Comparison of ENCODE assay signal across 9 mouse cellular contexts in the genomic region with DNA sequence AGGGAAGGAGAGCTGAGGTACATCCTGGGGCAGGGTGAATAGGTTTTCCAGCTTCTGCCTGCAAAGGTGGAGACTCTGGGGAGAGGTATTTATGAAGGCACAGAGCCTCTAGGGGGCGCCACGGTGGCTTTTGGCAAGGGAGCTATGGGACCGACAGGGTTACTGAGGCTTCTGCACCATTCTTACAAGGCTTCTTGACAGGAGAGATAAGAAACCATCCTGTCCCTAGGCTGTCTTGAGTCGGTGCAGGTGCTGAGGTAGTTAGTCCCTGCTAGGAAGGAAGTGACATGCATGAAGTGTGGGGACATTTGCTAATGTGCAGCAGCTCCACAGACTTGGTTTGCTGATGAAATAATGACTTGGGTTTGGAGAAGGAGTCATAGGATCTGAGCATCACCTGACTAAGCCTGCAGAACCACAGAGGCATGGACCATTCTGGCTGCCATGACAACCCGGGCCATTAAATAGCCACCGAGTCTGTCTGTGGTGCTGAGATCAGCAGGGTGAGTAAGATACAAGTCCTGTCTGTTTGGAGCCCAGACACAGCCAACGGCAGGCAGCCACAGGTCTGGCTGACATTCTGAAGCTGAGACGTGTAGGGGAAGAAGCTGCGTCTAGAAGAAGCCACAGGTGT. TPM values are rescaled to one million over a fixed set of nuclear protein-coding genes. Genes with fewer than 3 reads are reported as not detected.
DNase-seq lines count a peak whose midpoint lies in the region; ATAC-seq and TF ChIP-seq lines count a peak whose summit lies in the region.
"Had no signal": no experiment of that assay in that cellular context is flagged by ENCODE, and none has a peak within 500 bp of the region (broad histone marks: within the 10 kb centered on the region; RNA-seq: fewer than 3 reads in every experiment).

No protein-coding gene starts in this region.

- H3K4me3 ChIP-seq in gastrocnemius, adult 2 months: no peak overlapping the region
- no peak overlapping the region for H3K4me3 ChIP-seq in neural tube, embryonic 14.5 days (ENCODE audit: low read depth, low read length)
- no peak overlapping the region for H3K4me3 ChIP-seq in cortical plate, adult 2 months (ENCODE audit: insufficient read depth, low read length)

- ATAC-seq in neural tube, embryonic 14.5 days (ENCODE audit: low read depth): peak; percentile 34; the same call in 1 of the 2 replicates
- ATAC-seq: activated CD4-positive, CD25-positive, alpha-beta regulatory T cell, adult 4 months had no signal

- TF ChIP-seq POLR2A in cortical plate, adult 2 months (IDR thresholded peaks at IDR 0.05; ENCODE audit: extremely low read depth, insufficient read depth, low read length): no peak

- no peak overlapping the region for H3K27ac ChIP-seq in gastrocnemius, adult 2 months
- H3K27ac ChIP-seq in neural tube, embryonic 14.5 days (ENCODE audit: low read depth, low read length): no peak overlapping the region
- no peak overlapping the region for H3K27ac ChIP-seq in cortical plate, adult 2 months (ENCODE audit: insufficient read depth, low read length)

- WGBS in neural tube, embryonic 14.5 days: 18% methylated on average over 9 of the region's 9 CpGs

- no peaks in the 10 kb centered on the region for H3K9me3 ChIP-seq in neural tube, embryonic 14.5 days (ENCODE audit: control insufficient read depth, low read length)

- intact Hi-C loops in gastrocnemius, adult 2 months (cut with DNase I): no loop called here

- H3K36me3 ChIP-seq in neural tube, embryonic 14.5 days (ENCODE audit: control insufficient read depth, insufficient read depth, low read length): no peaks in the 10 kb centered on the region

- no peak overlapping the region for H3K4me2 ChIP-seq in neural tube, embryonic 14.5 days (ENCODE audit: low read depth, low read length)

- H3K9ac ChIP-seq in neural tube, embryonic 14.5 days (replicated peaks; ENCODE audit: low read depth, low read length): no peak overlapping the region

- H3K27me3 ChIP-seq in neural tube, embryonic 14.5 days (ENCODE audit: control insufficient read depth, insufficient read depth, low read length): peaks cover 38% of the 10 kb centered on the region

- TF ChIP-seq CTCF in gastrocnemius, adult 2 months (IDR thresholded peaks at IDR 0.05): peak; percentile 19; the same call in 1 of the 2 replicates
- TF ChIP-seq CTCF in cortical plate, adult 2 months (IDR thresholded peaks at IDR 0.05; ENCODE audit: extremely low read depth, insufficient read depth, low read length): 0 out of 2 replicates have a peak, but pooled peaks have one; percentile 13

- peaks cover 7% of the 10 kb centered on the region; the same call in 1 of the 2 replicates for H3K4me1 ChIP-seq in neural tube, embryonic 14.5 days (ENCODE audit: control insufficient read depth, insufficient read depth, low read length)
- 0 out of 2 replicates have a peak, but pooled peaks cover 2% of the 10 kb centered on the region for H3K4me1 ChIP-seq in cortical plate, adult 2 months (ENCODE audit: control insufficient read depth, insufficient read depth, low read length)

- no peak for DNase-seq in gastrocnemius, adult 2 months
- DNase-seq in gastrocnemius, postnatal 10 days: no peak
- no peak for DNase-seq in neural tube, embryonic 10.5 days (ENCODE audit: extremely low spot score, low spot score)
- peak; percentile 24 to 27 for DNase-seq in thymus, postnatal 36 days
- no peak for DNase-seq in layer of hippocampus, postnatal 14 days (ENCODE audit: low spot score in 2 of 2)
- no peak for DNase-seq in ovary, postnatal 14 days (ENCODE audit: low spot score)

RNA-seq across cellular contexts. Expression of a gene that starts 2.2 kb away (rescaled TPM):
- total RNA-seq in gastrocnemius, adult 2 months (2021): under 1 TPM; 0.26 to 0.59 TPM
- total RNA-seq in gastrocnemius, postnatal 10 days (2021): under 1 TPM; 0.47 to 0.65 TPM
- 0.99 and 1.0 TPM in 2 replicates for polyA plus RNA-seq in neural tube, embryonic 14.5 days (2014; fragmentation: Nextera tagmentation; extraction: Ambion mirVana)
- 22.8 and 23.5 TPM in 2 replicates for polyA plus RNA-seq in cortical plate, adult 2 months (2012; rRNA removed)
- 10 to 100 TPM; 13.0 to 18.6 TPM for total RNA-seq in layer of hippocampus, postnatal 14 days (2021)
- polyA plus RNA-seq: activated CD4-positive, CD25-positive, alpha-beta regulatory T cell, adult 4 months had no signal

RNA-seq across cellular contexts. Expression of a gene that starts 32.4 kb away (rescaled TPM):
- 10 to 100 TPM; 29.3 to 31.9 TPM for total RNA-seq in gastrocnemius, adult 2 months (2021)
- total RNA-seq in gastrocnemius, postnatal 10 days (2021): 10 to 100 TPM; 38.2 to 42.6 TPM
- polyA plus RNA-seq in neural tube, embryonic 14.5 days (2014; fragmentation: Nextera tagmentation; extraction: Ambion mirVana): 89.6 and 99.9 TPM in 2 replicates
- 115 and 125 TPM in 2 replicates for polyA plus RNA-seq in cortical plate, adult 2 months (2012; rRNA removed)
- total RNA-seq in layer of hippocampus, postnatal 14 days (2021): 10 to 100 TPM; 62.6 to 71.7 TPM

RNA-seq across cellular contexts. Expression of a gene that starts 44.9 kb away (rescaled TPM):
- total RNA-seq in gastrocnemius, adult 2 months (2021): under 1 TPM; 0.28 to 0.38 TPM
- total RNA-seq in gastrocnemius, postnatal 10 days (2021): 1 to 10 TPM; 7.1 to 9.0 TPM
- polyA plus RNA-seq in neural tube, embryonic 14.5 days (2014; fragmentation: Nextera tagmentation; extraction: Ambion mirVana): 12.7 and 17.5 TPM in 2 replicates
- polyA plus RNA-seq in cortical plate, adult 2 months (2012; rRNA removed): 1.8 and 2.4 TPM in 2 replicates
- total RNA-seq in layer of hippocampus, postnatal 14 days (2021): 1 to 10 TPM; 3.3 to 3.4 TPM

RNA-seq across cellular contexts. Expression of a gene that starts 47.2 kb away (rescaled TPM):
- total RNA-seq in gastrocnemius, adult 2 months (2021): 1 to 10 TPM; 8.6 to 9.4 TPM
- 1 to 10 TPM; 7.9 to 9.2 TPM for total RNA-seq in gastrocnemius, postnatal 10 days (2021)
- polyA plus RNA-seq in neural tube, embryonic 14.5 days (2014; fragmentation: Nextera tagmentation; extraction: Ambion mirVana): 6.0 and 6.7 TPM in 2 replicates
- polyA plus RNA-seq in cortical plate, adult 2 months (2012; rRNA removed): 17.5 and 19.6 TPM in 2 replicates
- total RNA-seq in layer of hippocampus, postnatal 14 days (2021): 10 to 100 TPM; 16.8 to 17.5 TPM

Comparison
In these comparisons a context has a peak if more than half of its experiments do, and no peak if none do; other contexts are left out.
1. DNase-seq: peak in thymus, postnatal 36 days (2 of 2); none in gastrocnemius, adult 2 months (single experiment), gastrocnemius, postnatal 10 days (single experiment), neural tube, embryonic 10.5 days (single experiment), layer of hippocampus, postnatal 14 days (0 of 2) and ovary, postnatal 14 days (single experiment).
2. RNA of a gene that starts 2.2 kb away (total RNA-seq): 13.0 to 18.6 TPM in layer of hippocampus, postnatal 14 days; 0.47 to 0.65 TPM in gastrocnemius, postnatal 10 days and 0.26 to 0.59 TPM in gastrocnemius, adult 2 months; every median in the first group is over 4 times any median in the second.